Mouse (Mus musculus) hindbrain, embryonic 14.5 days (tissue): ENCODE measurements around the gene Zc3h18. TPM values are rescaled to one million over a fixed set of nuclear protein-coding genes. Genes with fewer than 3 reads are reported as not detected.

Source experiments
- ATAC-seq: fragments of 200-750 bp; cut with Nextera tagmentation; 2 replicates; pipeline ENCODE4 v1.8.0; 2017; ENCODE audit warnings: moderate number of reproducible peaks, mild to moderate bottlenecking, moderate TSS enrichment, moderate library complexity; ENCODE audit not compliant: low FRiP score
- DNase-seq: peaks from one replicate; pipeline ENCODE4 v3.0.0-alpha.2; 2015; ENCODE audit warnings: low spot score
- H3K27ac ChIP-seq: fragments of 300-500 bp; sonication (generic); 2 replicates; pipeline ENCODE4 v1.5.1; 2014; ENCODE audit warnings: mild to moderate bottlenecking, moderate library complexity
- H3K27me3 ChIP-seq: fragments of 300-500 bp; sonication (generic); 2 replicates; pipeline ENCODE4 v1.6.1; 2014; ENCODE audit warnings: mild to moderate bottlenecking, low read length, mixed read lengths; ENCODE audit not compliant: control insufficient read depth, insufficient read depth
- H3K36me3 ChIP-seq: fragments of 300-500 bp; sonication (generic); replicated peaks from 2 replicates; pipeline ENCODE4 v1.6.1; 2014; ENCODE audit not compliant: control insufficient read depth, insufficient read depth
- H3K4me1 ChIP-seq: fragments of 300-500 bp; sonication (generic); replicated peaks from 2 replicates; pipeline ENCODE4 v1.6.1; 2014; ENCODE audit warnings: antibody characterized with exemption, low read length, mixed read lengths; ENCODE audit not compliant: control insufficient read depth, insufficient read depth
- H3K4me2 ChIP-seq: fragments of 300-500 bp; sonication (generic); replicated peaks from 2 replicates; pipeline ENCODE4 v1.6.1; 2014; ENCODE audit warnings: mild to moderate bottlenecking, moderate library complexity
- H3K4me3 ChIP-seq: fragments of 300-500 bp; sonication (generic); replicated peaks from 2 replicates; pipeline ENCODE4 v1.5.1; 2014; ENCODE audit warnings: mild to moderate bottlenecking, low read length
- H3K9ac ChIP-seq: fragments of 300-500 bp; sonication (generic); 2 replicates; pipeline ENCODE4 v1.6.1; 2014
- H3K9me3 ChIP-seq: fragments of 300-500 bp; sonication (generic); 2 replicates; pipeline ENCODE4 v1.6.1; 2016; ENCODE audit warnings: low read length; ENCODE audit not compliant: control insufficient read depth
- WGBS: fragments of 180-500 bp; shearing (Covaris S2); extraction: QIAGEN DNeasy Blood & Tissue Kit; methylation state at CpG from one replicate; pipeline ENCODE4 v1.1.7; 2014; 5-methylcytosine and 5-hydroxymethylcytosine counted together
- polyA plus RNA-seq: library from polyadenylated mRNA; unstranded; fragments of >200 nt; fragmentation: Nextera tagmentation; extraction: Ambion mirVana; gene quantifications from 2 replicates; pipeline ENCODE4 v1.2.1, GENCODE M21; 2014

The Zc3h18 gene
- polyA plus RNA-seq, 1 experiment from 2014 or later = 23.4 TPM

DNA sequence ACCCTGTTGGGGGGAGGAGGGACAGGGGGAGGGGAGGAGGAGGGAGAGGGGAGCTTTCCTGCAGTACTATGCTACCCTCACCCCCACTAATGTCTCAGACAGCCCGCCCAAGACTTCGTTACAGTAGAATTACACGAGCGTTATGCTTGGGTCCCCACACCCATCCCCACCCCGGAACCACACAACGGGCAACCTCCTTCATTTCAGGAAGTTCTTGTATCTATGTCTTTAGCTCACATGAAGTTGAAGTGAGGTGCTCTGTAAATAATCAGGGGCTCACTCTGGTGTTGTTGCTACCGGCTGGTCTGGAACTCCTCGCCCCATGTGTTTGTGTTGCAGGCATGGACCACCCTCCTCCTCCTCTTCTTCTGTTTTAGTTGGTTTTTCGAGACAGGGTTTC is 51.8 kb downstream of the Zc3h18 start:
- DNase-seq = no peak

GRCm38 (mm10) chr8:122430058-122430636 is 53.7 kb downstream of the Zc3h18 start:
- WGBS = 86% methylated on average over 10 of the region's 10 CpGs

More for the DNA sequence above, 51.8 kb downstream of the Zc3h18 start:
- Histone ChIP-seq H3K36me3 (peaks cover under 1% of the 10 kb centered on the region; the same call in 1 of the 2 replicates), H3K9me3 (no peaks in the 10 kb centered on the region), H3K4me3 (no peak overlapping the region), H3K27ac (no peak overlapping the region), H3K27me3 (peaks cover 6% of the 10 kb centered on the region; the same call in 1 of the 2 replicates), H3K4me1 (peaks cover 9% of the 10 kb centered on the region), H3K9ac (no peak overlapping the region), H3K4me2 (no peak overlapping the region)
- ATAC-seq = no peak
- 90% methylated on average over 9 of the region's 9 CpGs for WGBS

GRCm38 (mm10) chr8:122430646-122431045 is 54.2 kb downstream of the Zc3h18 start:
- H3K4me3 ChIP-seq = no peak overlapping the region
- H3K4me1 ChIP-seq = peaks cover 9% of the 10 kb centered on the region
- H3K4me2 ChIP-seq = no peak overlapping the region
- ATAC-seq = no peak
- 78% methylated on average over 3 of the region's 3 CpGs for WGBS
- no peaks in the 10 kb centered on the region for H3K9me3 ChIP-seq
- peaks cover 24% of the 10 kb centered on the region for H3K36me3 ChIP-seq
- DNase-seq = no peak
- H3K27me3 ChIP-seq = peaks cover 6% of the 10 kb centered on the region; the same call in 1 of the 2 replicates
- H3K9ac ChIP-seq = no peak overlapping the region
- no peak overlapping the region for H3K27ac ChIP-seq

More at GRCm38 (mm10) chr8:122430058-122430636, 53.7 kb downstream of the Zc3h18 start:
- no peak overlapping the region for H3K4me2 ChIP-seq
- peaks cover 19% of the 10 kb centered on the region for H3K36me3 ChIP-seq
- H3K27ac ChIP-seq = no peak overlapping the region
- H3K4me3 ChIP-seq = no peak overlapping the region
- H3K4me1 ChIP-seq = peaks cover 9% of the 10 kb centered on the region
- no peak for DNase-seq
- peaks cover 6% of the 10 kb centered on the region; the same call in 1 of the 2 replicates for H3K27me3 ChIP-seq
- H3K9me3 ChIP-seq = no peaks in the 10 kb centered on the region
- no peak for ATAC-seq
- H3K9ac ChIP-seq = no peak overlapping the region

GRCm38 (mm10) chr8:122431694-122432442 is 55.5 kb downstream of the Zc3h18 start:
- Histone ChIP-seq H3K36me3 (peaks cover 36% of the 10 kb centered on the region), H3K27me3 (peaks cover 6% of the 10 kb centered on the region; the same call in 1 of the 2 replicates), H3K9ac (peak overlapping the region; percentile 46), H3K4me2 (peak overlapping the region; percentile 52), H3K4me3 (peak overlapping the region; percentile 30), H3K4me1 (peaks cover 9% of the 10 kb centered on the region), H3K9me3 (no peaks in the 10 kb centered on the region), H3K27ac (no peak overlapping the region)
- DNase-seq (no peak), ATAC-seq (no peak)
- 44% methylated on average over 18 of the region's 18 CpGs for WGBS

DNA sequence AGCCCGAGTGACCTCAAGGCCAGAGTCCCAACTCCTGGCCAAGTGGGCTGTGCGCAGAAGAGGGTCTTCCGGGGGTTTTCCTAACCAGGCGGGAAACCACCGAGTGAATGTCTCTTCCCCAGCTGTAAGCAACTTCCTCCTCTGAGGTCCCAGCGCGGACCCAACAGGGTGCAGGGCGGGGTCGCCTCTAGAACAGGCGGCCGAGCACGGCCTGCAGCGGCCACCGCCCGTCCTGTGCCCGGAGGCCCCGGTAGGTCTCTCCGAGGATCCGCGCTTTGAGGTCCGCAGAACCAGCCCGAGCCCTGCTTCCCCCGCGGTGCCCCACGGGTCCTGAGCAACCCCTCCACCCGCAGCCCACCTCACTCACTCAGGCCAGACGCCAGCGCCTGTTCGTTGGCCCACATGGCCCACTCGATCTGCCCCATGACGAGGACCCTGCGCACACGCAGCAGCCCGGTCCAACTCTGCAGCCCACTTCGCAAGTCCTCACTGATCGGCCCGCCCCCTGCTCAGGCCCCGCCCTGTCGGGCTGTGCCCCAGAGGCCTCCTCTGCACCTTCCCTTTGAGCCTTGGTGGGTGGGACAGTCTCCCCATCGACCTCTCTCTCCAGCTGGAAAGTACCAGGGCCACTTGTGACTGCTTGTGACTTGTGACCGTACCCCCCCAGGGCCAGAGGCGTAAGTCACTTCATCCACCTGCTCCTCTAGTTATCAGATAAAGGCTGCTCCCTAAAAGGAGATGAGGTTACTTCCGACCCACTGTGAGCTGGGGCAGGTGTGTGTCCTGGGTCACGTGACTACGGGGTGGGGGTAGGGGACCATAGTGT is 56.2 kb downstream of the Zc3h18 start, which contains the start of gene Cyba:
Cyba (minus strand) TSS at position 488 of the 826 bp plus-strand sequence.
- peaks cover 43% of the 10 kb centered on the region for H3K36me3 ChIP-seq
- peak within 1 kb of the TSS; percentile 46 for H3K9ac ChIP-seq
- H3K4me3 ChIP-seq = peak within 1 kb of the TSS; percentile 30
- H3K27ac ChIP-seq = no peak within 1 kb of the TSS
- no peaks in the 10 kb centered on the region for H3K9me3 ChIP-seq
- DNase-seq (no peak), ATAC-seq (peak; percentile 55; the same call in 1 of the 2 replicates)
- 7% methylated on average over 44 of the region's 45 CpGs for WGBS
- peaks cover 6% of the 10 kb centered on the region; the same call in 1 of the 2 replicates for H3K27me3 ChIP-seq
- peaks cover 9% of the 10 kb centered on the region for H3K4me1 ChIP-seq
- peak within 1 kb of the TSS; percentile 52 for H3K4me2 ChIP-seq

DNA sequence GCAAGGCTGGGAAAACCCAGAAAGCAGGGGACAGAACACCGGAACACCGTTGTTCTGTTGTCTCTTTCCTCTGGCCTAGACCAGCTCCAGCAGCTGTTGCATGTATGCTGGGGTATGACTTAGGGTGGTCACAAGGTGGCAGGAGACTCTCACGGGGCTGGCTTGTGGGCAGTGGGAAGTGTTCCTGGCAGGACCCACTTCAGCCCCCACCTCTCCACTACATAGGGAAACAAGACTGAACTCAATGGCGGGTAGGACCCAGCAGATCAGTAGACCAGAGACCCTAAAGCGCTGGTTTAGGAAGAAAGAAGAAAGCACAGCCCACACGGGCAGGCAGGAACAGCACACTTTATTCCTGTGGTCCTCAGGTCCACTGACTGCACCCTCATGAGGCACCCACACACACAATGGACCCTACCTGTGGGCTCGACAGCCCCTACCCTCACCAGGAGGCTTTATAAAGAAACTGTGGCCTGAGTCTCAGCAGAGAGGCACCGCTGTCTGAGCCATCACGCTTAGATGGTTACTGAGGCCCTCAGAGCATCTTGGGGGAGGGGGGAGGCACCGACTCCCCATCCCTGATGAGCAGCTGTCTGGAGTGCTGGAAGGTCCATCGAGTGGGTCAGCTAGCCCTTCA is 57.0 kb downstream of the Zc3h18 start:
- peaks cover 6% of the 10 kb centered on the region; the same call in 1 of the 2 replicates for H3K27me3 ChIP-seq
- H3K9me3 ChIP-seq = no peaks in the 10 kb centered on the region
- H3K4me3 ChIP-seq = no peak overlapping the region
- ATAC-seq = no peak
- no peak overlapping the region for H3K9ac ChIP-seq
- no peak overlapping the region for H3K27ac ChIP-seq
- H3K4me2 ChIP-seq = no peak overlapping the region; the same call in 1 of the 2 replicates
- peaks cover 50% of the 10 kb centered on the region for H3K36me3 ChIP-seq
- H3K4me1 ChIP-seq = peaks cover 9% of the 10 kb centered on the region
- 76% methylated on average over 11 of the region's 11 CpGs for WGBS
- no peak for DNase-seq

DNA sequence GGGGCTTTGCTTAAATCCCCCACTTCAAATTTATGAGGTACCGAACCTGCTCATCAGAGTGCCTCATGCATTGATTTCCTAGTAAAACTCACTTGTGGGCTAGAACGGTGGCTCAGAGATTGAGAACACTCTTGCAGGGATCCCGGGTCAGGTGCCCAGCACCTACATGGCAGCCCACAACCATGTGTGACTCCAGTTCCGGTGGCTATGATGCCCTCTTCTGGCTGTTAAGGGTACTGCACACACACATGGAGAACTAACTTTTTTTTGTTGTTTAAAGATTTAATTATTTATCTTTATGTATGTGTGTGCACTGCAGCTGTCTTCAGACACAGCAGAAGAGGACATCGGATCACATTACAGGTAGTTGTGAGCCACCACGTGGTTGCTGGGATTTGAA is 59.0 kb downstream of the Zc3h18 start:
- ATAC-seq = no peak
- Histone ChIP-seq H3K4me2 (no peak overlapping the region), H3K36me3 (peaks cover 61% of the 10 kb centered on the region), H3K4me3 (no peak overlapping the region), H3K4me1 (peaks cover 9% of the 10 kb centered on the region), H3K9me3 (no peaks in the 10 kb centered on the region), H3K9ac (no peak overlapping the region), H3K27me3 (peaks cover 6% of the 10 kb centered on the region; the same call in 1 of the 2 replicates), H3K27ac (no peak overlapping the region)
- no peak for DNase-seq
- 93% methylated on average over 6 of the region's 6 CpGs for WGBS

- 95% methylated on average over 9 of the region's 9 CpGs for WGBS
- no peak overlapping the region for H3K4me2 ChIP-seq
- DNase-seq (no peak), ATAC-seq (no peak)
- no peak overlapping the region for H3K9ac ChIP-seq
- peaks cover 61% of the 10 kb centered on the region for H3K36me3 ChIP-seq
- no peak overlapping the region for H3K4me3 ChIP-seq
- H3K9me3 ChIP-seq = no peaks in the 10 kb centered on the region
- peaks cover 6% of the 10 kb centered on the region; the same call in 1 of the 2 replicates for H3K27me3 ChIP-seq
- H3K4me1 ChIP-seq = peaks cover 9% of the 10 kb centered on the region
- no peak overlapping the region for H3K27ac ChIP-seq
Measured at GRCm38 (mm10) chr8:122436146-122436545, 59.7 kb downstream of the Zc3h18 start.
